18 mouse cellular contexts compared by ENCODE assay signal in the genomic region with DNA sequence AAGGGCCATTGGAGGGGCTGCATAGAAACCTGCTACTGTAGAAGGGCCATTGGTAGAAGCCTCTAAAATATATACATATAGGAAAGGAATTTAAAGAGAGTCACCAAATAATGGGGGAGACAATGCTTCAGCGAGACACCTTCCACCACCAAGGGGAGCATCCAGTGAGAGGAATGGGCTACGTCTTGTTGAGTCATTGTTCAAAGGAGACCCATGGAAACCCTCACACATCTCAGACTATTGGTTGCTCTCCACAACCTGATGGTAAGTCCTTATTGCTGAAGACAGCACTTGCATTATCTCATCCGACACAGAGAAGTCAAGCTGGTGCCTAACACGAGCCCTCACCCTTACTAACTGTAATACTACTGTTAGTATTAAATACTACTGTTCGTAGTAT. TPM values are rescaled to one million over a fixed set of nuclear protein-coding genes. Genes with fewer than 3 reads are reported as not detected.
"Had no signal": no experiment of that assay in that cellular context is flagged by ENCODE, and none has a peak within 500 bp of the region (broad histone marks: within the 10 kb centered on the region; RNA-seq: fewer than 3 reads in every experiment).

No protein-coding gene starts in this region.

- H3K4me2 ChIP-seq: neural tube, embryonic 15.5 days; stomach, embryonic 15.5 days had no signal

- H3K27ac ChIP-seq: neural tube, embryonic 15.5 days; stomach, embryonic 15.5 days; stomach, postnatal 0 days had no signal

- H3K27me3 ChIP-seq: stomach, embryonic 15.5 days had no signal

- H3K9ac ChIP-seq: neural tube, embryonic 15.5 days; stomach, embryonic 15.5 days had no signal

- DNase-seq: retina, postnatal 1 day; right cerebral cortex, adult 18-20 months; right cerebral cortex, postnatal 14 days; right cerebral cortex, postnatal 25 days; right cerebral cortex, postnatal 4 days; spleen, adult 18-20 months; thymus, adult 18-20 months; thymus, adult 2 months; thymus, postnatal 14 days; thymus, postnatal 25 days; thymus, postnatal 36 days; thymus, postnatal 4 days had no signal

- H3K36me3 ChIP-seq: neural tube, embryonic 15.5 days had no signal

- H3K4me3 ChIP-seq: neural tube, embryonic 15.5 days; stomach, embryonic 15.5 days had no signal

- H3K9me3 ChIP-seq: neural tube, embryonic 15.5 days; stomach, embryonic 15.5 days had no signal

RNA-seq across cellular contexts. Expression of gene Slc5a2, which starts 9.7 kb away (rescaled TPM):
- polyA plus RNA-seq: neural tube, embryonic 14.5 days; small intestine, adult 2 months; thymus, postnatal 0 days had no signal
